Mouse (Mus musculus): ENCODE data around the gene Marc2.

Gene Marc2

GRCm38 (mm10) chr1:184846092-184846750 lies at the start of gene Marc2:
Gene Marc2, minus strand, starts transcription at chr1:184846451.
- peak in 1 of 2 experiments; percentile 19 for DNase-seq

GRCm38 (mm10) chr1:184891998-184892397 lies 45.7 kb upstream of the Marc2 start:
- DNase-seq, result no peak

GRCm38 (mm10) chr1:184889454-184889853 lies 43.2 kb upstream of the Marc2 start:
- no peak for DNase-seq

GRCm38 (mm10) chr1:184886160-184886559 lies 39.9 kb upstream of the Marc2 start:
- no peak for DNase-seq

GRCm38 (mm10) chr1:184882281-184883268 lies 36.3 kb upstream of the Marc2 start, which contains the start of gene C130074G19Rik:
Gene C130074G19Rik, minus strand, starts transcription at chr1:184883218.
- no peak for DNase-seq

- no peak for DNase-seq
Observed at GRCm38 (mm10) chr1:184881861-184882260, 35.6 kb upstream of the Marc2 start.

GRCm38 (mm10) chr1:184881211-184881610 lies 35.0 kb upstream of the Marc2 start:
- no peak for DNase-seq

GRCm38 (mm10) chr1:184878860-184879259 lies 32.6 kb upstream of the Marc2 start:
- DNase-seq, result no peak

GRCm38 (mm10) chr1:184877306-184877705 lies 31.1 kb upstream of the Marc2 start:
- DNase-seq, result no peak

- DNase-seq, result no peak
Observed at GRCm38 (mm10) chr1:184873910-184874309, 27.7 kb upstream of the Marc2 start.

GRCm38 (mm10) chr1:184872069-184872819 lies 26.0 kb upstream of the Marc2 start:
- no peak for DNase-seq

- no peak for DNase-seq
Observed at GRCm38 (mm10) chr1:184871506-184871905, 25.3 kb upstream of the Marc2 start.

GRCm38 (mm10) chr1:184870646-184871385 lies 24.6 kb upstream of the Marc2 start:
- DNase-seq, result no peak

GRCm38 (mm10) chr1:184869939-184870565 lies 23.8 kb upstream of the Marc2 start:
- no peak for DNase-seq

GRCm38 (mm10) chr1:184867640-184868120 lies 21.4 kb upstream of the Marc2 start:
- no peak for DNase-seq

- no peak for DNase-seq
Observed at GRCm38 (mm10) chr1:184864381-184864801, 18.1 kb upstream of the Marc2 start.

GRCm38 (mm10) chr1:184862636-184863035 lies 16.4 kb upstream of the Marc2 start:
- DNase-seq, result no peak

GRCm38 (mm10) chr1:184861551-184861950 lies 15.3 kb upstream of the Marc2 start:
- no peak for DNase-seq

GRCm38 (mm10) chr1:184860276-184860675 lies 14.0 kb upstream of the Marc2 start:
- no peak for DNase-seq

- DNase-seq, result no peak
Observed at GRCm38 (mm10) chr1:184858253-184858652, 12.0 kb upstream of the Marc2 start.

GRCm38 (mm10) chr1:184857216-184857615 lies 11.0 kb upstream of the Marc2 start:
- no peak for DNase-seq

GRCm38 (mm10) chr1:184853922-184854321 lies 7.7 kb upstream of the Marc2 start:
- DNase-seq, result no peak
